Mouse (Mus musculus) MEL (cell line): ENCODE data around the gene Arap2. TPM values are rescaled to one million over a fixed set of nuclear protein-coding genes. Genes with fewer than 3 reads are reported as not detected.

Experiments used
- DNase-seq: peaks from one replicate; pipeline ENCODE4 v3.0.0; 2011; ENCODE audit warnings: low read depth, low spot score
- H3K27ac ChIP-seq: 2 replicates; pipeline ENCODE4 v1.5.1; 2012; ENCODE audit warnings: low read depth, mild to moderate bottlenecking, control low read depth, low read length, moderate library complexity; ENCODE audit not compliant: control insufficient read depth
- H3K27me3 ChIP-seq, 2 experiments: fragments of 150-350 bp in 1 of 2; sonication (generic) in 1 of 2; 2 replicates each; pipeline ENCODE4 v1.6.1; 2012; ENCODE audit warnings: low read length in 2 of 2, mild to moderate bottlenecking in 2 of 2, improper control_type of control experiment in 1 of 2, moderate library complexity in 1 of 2; ENCODE audit not compliant: insufficient read depth in 2 of 2, control insufficient read depth in 1 of 2
- H3K36me3 ChIP-seq, 2 experiments: 2 replicates each; pipeline ENCODE4 v1.6.1; 2012 to 2014; ENCODE audit warnings: low read length in 2 of 2, improper control_type of control experiment in 1 of 2, inconsistent platforms in 1 of 2, mild to moderate bottlenecking in 1 of 2; ENCODE audit not compliant: insufficient read depth in 2 of 2, control insufficient read depth in 1 of 2
- H3K4me1 ChIP-seq, 2 experiments: fragments of 150-350 bp in 1 of 2; sonication (generic) in 1 of 2; 2 replicates each; pipeline ENCODE4 v1.6.1; 2012; ENCODE audit warnings: low read length in 2 of 2, improper control_type of control experiment in 1 of 2, mild to moderate bottlenecking in 1 of 2; ENCODE audit not compliant: insufficient read depth in 2 of 2, control insufficient read depth in 1 of 2
- H3K4me3 ChIP-seq, 2 experiments: fragments of 150-350 bp in 1 of 2; sonication (generic) in 1 of 2; 2 replicates each; pipeline ENCODE4 v1.5.1; 2012; ENCODE audit warnings: low read depth in 2 of 2, low read length in 2 of 2, mild to moderate bottlenecking in 2 of 2, moderate library complexity in 2 of 2, control low read depth in 1 of 2, improper control_type of control experiment in 1 of 2; ENCODE audit not compliant: control insufficient read depth in 1 of 2, insufficient read depth in 1 of 2
- H3K79me2 ChIP-seq: 2 replicates; pipeline ENCODE4 v1.6.1; 2012; ENCODE audit warnings: mild to moderate bottlenecking, low read length, moderate library complexity; ENCODE audit not compliant: control insufficient read depth, poor library complexity, insufficient read depth
- H3K9ac ChIP-seq: 2 replicates; pipeline ENCODE4 v1.6.1; 2012; ENCODE audit warnings: low read depth, mild to moderate bottlenecking, control low read depth, low read length, moderate library complexity; ENCODE audit not compliant: control insufficient read depth, poor library complexity, severe bottlenecking
- H3K9me3 ChIP-seq: fragments of 150-350 bp; sonication (generic); replicated peaks from 2 replicates; pipeline ENCODE4 v1.6.1; 2012; ENCODE audit warnings: mild to moderate bottlenecking, low read length, improper control_type of control experiment, moderate library complexity; ENCODE audit not compliant: insufficient read depth
- BHLHE40 ChIP-seq: IDR thresholded peaks from 2 replicates; pipeline ENCODE4 v1.6.1; 2012; ENCODE audit warnings: low read depth, mild to moderate bottlenecking, inconsistent platforms, low read length, improper control_type of control experiment, borderline replicate concordance
- CHD2 ChIP-seq: IDR thresholded peaks from 2 replicates; pipeline ENCODE4 v1.6.1; 2011; ENCODE audit warnings: low read length, improper control_type of control experiment
- CTCF ChIP-seq, 3 experiments: IDR thresholded peaks in 2 of 3; conservative IDR thresholded peaks in 1 of 3; 2 replicates each; pipeline ENCODE4 v1.5.1; 2011 to 2012; ENCODE audit warnings: low read length in 3 of 3, low read depth in 2 of 3, mild to moderate bottlenecking in 2 of 3, improper control_type of control experiment in 1 of 3, inconsistent platforms in 1 of 3, mixed read lengths in 1 of 3, moderate library complexity in 1 of 3; ENCODE audit not compliant: control insufficient read depth in 1 of 3, insufficient read depth in 1 of 3, poor library complexity in 1 of 3, severe bottlenecking in 1 of 3
- ELF1 ChIP-seq: IDR thresholded peaks from 2 replicates; pipeline ENCODE4 v1.6.1; 2014; ENCODE audit warnings: low read depth, mild to moderate bottlenecking, inconsistent platforms, low read length, improper control_type of control experiment, moderate library complexity
- ETS1 ChIP-seq: IDR thresholded peaks from 2 replicates; pipeline ENCODE4 v1.6.1; 2012; ENCODE audit warnings: low read depth, mild to moderate bottlenecking, inconsistent platforms, low read length, improper control_type of control experiment, moderate library complexity
- GABPA ChIP-seq: IDR thresholded peaks from 2 replicates; pipeline ENCODE4 v1.6.1; 2012; ENCODE audit warnings: low read depth, mild to moderate bottlenecking, inconsistent platforms, low read length, improper control_type of control experiment, moderate library complexity
- GATA1 ChIP-seq: IDR thresholded peaks from 2 replicates; pipeline ENCODE4 v1.6.1; 2011; ENCODE audit warnings: low read depth, low read length, improper control_type of control experiment
- HCFC1 ChIP-seq: IDR thresholded peaks from 2 replicates; pipeline ENCODE4 v1.6.1; 2012; ENCODE audit warnings: low read depth, mild to moderate bottlenecking, inconsistent platforms, low read length, improper control_type of control experiment, moderate library complexity
- KAT2A ChIP-seq: conservative IDR thresholded peaks from 2 replicates; pipeline ENCODE4 v1.6.1; 2012; ENCODE audit warnings: low read depth, low read length, improper control_type of control experiment, inconsistent platforms
- MAZ ChIP-seq: IDR thresholded peaks from 2 replicates; pipeline ENCODE4 v1.6.1; 2012; ENCODE audit warnings: low read depth, mild to moderate bottlenecking, inconsistent platforms, low read length, improper control_type of control experiment
- MYC ChIP-seq: IDR thresholded peaks from 2 replicates; pipeline ENCODE4 v1.6.1; 2011; ENCODE audit warnings: low read depth, mild to moderate bottlenecking, low read length, improper control_type of control experiment, moderate library complexity
- POLR2A ChIP-seq, 2 experiments: IDR thresholded peaks; 2 replicates each; pipeline ENCODE4 v1.6.1; 2011 to 2012; ENCODE audit warnings: low read length in 2 of 2, mild to moderate bottlenecking in 2 of 2, control low read depth in 1 of 2, improper control_type of control experiment in 1 of 2, low read depth in 1 of 2, moderate library complexity in 1 of 2; ENCODE audit not compliant: control insufficient read depth in 1 of 2, insufficient read depth in 1 of 2, poor library complexity in 1 of 2
- POLR2AphosphoS5 ChIP-seq: IDR thresholded peaks from 2 replicates; pipeline ENCODE4 v1.6.1; 2012; ENCODE audit warnings: low read depth, borderline replicate concordance, mild to moderate bottlenecking, inconsistent platforms, low read length, moderate library complexity, mixed read lengths
- RAD21 ChIP-seq: IDR thresholded peaks from 2 replicates; pipeline ENCODE4 v1.6.1; 2011; ENCODE audit warnings: mild to moderate bottlenecking, low read depth, low read length, improper control_type of control experiment
- SIN3A ChIP-seq: IDR thresholded peaks from 2 replicates; pipeline ENCODE4 v1.6.1; 2012; ENCODE audit warnings: low read length, improper control_type of control experiment, inconsistent platforms
- SMC3 ChIP-seq: IDR thresholded peaks from 2 replicates; pipeline ENCODE4 v1.6.1; 2011; ENCODE audit warnings: low read depth, low read length, improper control_type of control experiment
- TBP ChIP-seq: IDR thresholded peaks from 2 replicates; pipeline ENCODE4 v1.8.0; 2011; ENCODE audit warnings: low read depth, low read length, improper control_type of control experiment
- UBTF ChIP-seq: IDR thresholded peaks from 2 replicates; pipeline ENCODE4 v1.6.1; 2012; ENCODE audit warnings: low read depth, mild to moderate bottlenecking, inconsistent platforms, low read length, improper control_type of control experiment, moderate library complexity, borderline replicate concordance; ENCODE audit not compliant: insufficient read depth
- USF1 ChIP-seq: IDR thresholded peaks from 2 replicates; pipeline ENCODE4 v1.6.1; 2014; ENCODE audit warnings: low read depth, mild to moderate bottlenecking, inconsistent platforms, low read length, improper control_type of control experiment, moderate library complexity
- ZKSCAN1 ChIP-seq: IDR thresholded peaks from 2 replicates; pipeline ENCODE4 v1.6.1; 2012; ENCODE audit warnings: low read depth, mild to moderate bottlenecking, inconsistent platforms, low read length, improper control_type of control experiment, moderate library complexity
- polyA plus RNA-seq, 2 experiments: library from polyadenylated mRNA; stranded (reverse) in 1 of 2; unstranded in 1 of 2; fragments of >175 nt in 1 of 2; fragments of >200 nt in 1 of 2; gene quantifications; 2 replicates each; pipeline versions ENCODE4 v1.2.1 to v1.2.4; 2012; ENCODE audit warnings: low replicate concordance in 2 of 2, low read depth in 1 of 2; ENCODE audit not compliant: insufficient read length in 2 of 2, insufficient read depth in 1 of 2, missing spikeins in 1 of 2
- total RNA-seq: library from RNA; depleted of rRNA; stranded (reverse); fragments of 300-350 nt; gene quantifications from 2 replicates; pipeline ENCODE4 v1.2.3, GENCODE M21; 2012

Gene Arap2
- total and polyA plus RNA-seq, 3 experiments, result not detected

DNA sequence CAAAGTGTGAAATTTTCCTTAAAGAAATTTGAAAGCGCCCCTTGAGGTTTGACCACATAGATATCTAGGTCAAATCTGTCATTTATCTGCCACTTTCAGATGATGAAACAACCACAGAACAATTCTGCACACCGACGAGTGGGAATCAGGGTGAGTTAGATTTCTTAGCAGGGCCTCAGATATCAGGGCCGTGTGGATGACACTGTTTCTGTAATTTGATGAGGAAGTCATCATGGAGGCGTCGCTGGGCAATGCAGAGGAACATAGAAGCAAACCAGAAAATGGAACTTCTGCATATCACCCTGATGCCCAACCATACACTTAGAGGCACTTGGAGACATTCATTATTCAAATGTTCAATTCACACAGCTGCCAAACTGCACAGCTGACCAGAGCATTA is 55.0 kb downstream of the Arap2 start:
- Histone ChIP-seq H3K4me1 (no peaks in the 10 kb centered on the region), H3K9me3 (no peaks in the 10 kb centered on the region), H3K4me3 (no peak overlapping the region), H3K9ac (no peak overlapping the region), H3K27me3 (no peaks in the 10 kb centered on the region; a peak in 1 of 4 replicates), H3K36me3 (no peaks in the 10 kb centered on the region), H3K27ac (no peak overlapping the region), H3K79me2 (no peaks in the 10 kb centered on the region)
- no peak for DNase-seq
- TF ChIP-seq POLR2A (IDR thresholded peaks at IDR 0.05; ENCODE audit: control insufficient read depth in 1 of 2, insufficient read depth in 1 of 2, low read depth in 1 of 2, low read length in 2 of 2, poor library complexity in 1 of 2) (no peak), BHLHE40 (no peak), ELF1 (no peak), CTCF (IDR thresholded peaks at IDR 0.05 in 2 of 3, conservative IDR thresholded peaks at IDR 0.05 in 1 of 3; ENCODE audit: control insufficient read depth in 1 of 3, insufficient read depth in 1 of 3, low read depth in 2 of 3, low read length in 3 of 3, poor library complexity in 1 of 3, severe bottlenecking in 1 of 3) (no peak)

DNA sequence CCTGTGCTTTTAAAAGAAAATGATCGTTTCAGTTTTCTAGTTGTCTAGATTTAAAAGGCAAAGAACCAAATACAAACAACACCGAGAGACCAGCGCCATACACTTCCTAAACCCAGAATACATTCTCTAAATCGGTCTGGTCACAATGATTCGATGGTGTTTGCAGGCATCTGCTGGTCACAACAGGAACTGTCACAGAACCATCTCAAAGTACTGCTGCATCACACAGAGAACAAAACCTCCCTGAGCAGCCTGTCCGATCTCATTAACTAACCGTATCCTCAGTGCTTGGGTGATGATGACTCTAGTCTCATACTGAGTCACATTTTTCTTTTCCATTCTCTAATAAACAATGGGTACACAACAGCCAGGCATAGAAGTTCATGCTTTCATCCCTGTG is 59.1 kb downstream of the Arap2 start:
- Histone ChIP-seq H3K27ac (no peak overlapping the region), H3K36me3 (no peaks in the 10 kb centered on the region), H3K79me2 (no peaks in the 10 kb centered on the region), H3K27me3 (no peaks in the 10 kb centered on the region), H3K4me3 (no peak overlapping the region), H3K9me3 (no peaks in the 10 kb centered on the region), H3K9ac (no peak overlapping the region), H3K4me1 (no peaks in the 10 kb centered on the region)
- no peak for DNase-seq
- TF ChIP-seq CHD2 (no peak), USF1 (no peak), SMC3 (no peak), POLR2AphosphoS5 (no peak)

- Histone ChIP-seq H3K4me3 (no peak overlapping the region), H3K79me2 (no peaks in the 10 kb centered on the region), H3K27me3 (no peaks in the 10 kb centered on the region), H3K27ac (no peak overlapping the region), H3K9ac (no peak overlapping the region), H3K36me3 (no peaks in the 10 kb centered on the region), H3K9me3 (no peaks in the 10 kb centered on the region), H3K4me1 (no peaks in the 10 kb centered on the region)
- TF ChIP-seq SIN3A (no peak), HCFC1 (no peak), ETS1 (no peak), RAD21 (no peak), GATA1 (no peak), TBP (no peak), ZKSCAN1 (no peak), ELF1 (no peak), KAT2A (no peak), USF1 (no peak), MYC (no peak), POLR2A (IDR thresholded peaks at IDR 0.05; ENCODE audit: control insufficient read depth in 1 of 2, insufficient read depth in 1 of 2, low read depth in 1 of 2, low read length in 2 of 2, poor library complexity in 1 of 2) (no peak), MAZ (no peak), GABPA (no peak), CHD2 (no peak), UBTF (no peak)
- DNase-seq, result no peak
Observed at GRCm38 (mm10) chr5:62689965-62690364, 76.0 kb downstream of the Arap2 start.
